Mouse (Mus musculus) liver, postnatal 0 days (tissue): ENCODE measurements around the gene Fryl.

ENCODE experiments used
- CTCF ChIP-seq: sonication (generic); IDR thresholded peaks from 2 replicates; pipeline ENCODE4 v1.5.1; 2016; ENCODE audit warnings: antibody characterized with exemption, low read depth
- EP300 ChIP-seq: IDR thresholded peaks from 2 replicates; pipeline ENCODE4 v1.6.1; 2016; ENCODE audit warnings: antibody characterized with exemption, low read depth, mild to moderate bottlenecking

DNA sequence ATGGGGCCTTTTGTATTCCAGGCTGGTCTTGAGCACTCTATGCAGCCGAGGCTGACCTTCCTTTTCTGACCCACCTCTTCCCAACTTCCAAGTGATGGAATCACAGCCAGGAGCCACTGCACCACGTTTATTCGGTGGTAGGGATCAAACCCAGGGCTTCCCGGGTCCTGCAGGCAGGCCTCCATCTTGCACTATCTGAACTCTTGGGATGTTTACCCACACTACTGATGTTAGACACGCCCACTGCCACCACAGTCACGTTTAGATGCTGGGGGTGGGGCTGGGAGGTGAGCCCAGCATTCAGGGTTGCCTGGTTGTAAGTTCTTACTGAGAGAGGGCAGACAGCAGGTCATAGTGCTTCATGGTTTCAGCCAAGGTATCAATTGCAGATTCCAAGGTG, 189.5 kb downstream of the Fryl start:
- TF ChIP-seq CTCF (no peak), EP300 (no peak)
